Mouse (Mus musculus): ENCODE data around the gene 1110004F10Rik. TPM values are rescaled to one million over a fixed set of nuclear protein-coding genes. Genes with fewer than 3 reads are reported as not detected.

1110004F10Rik gene
- polyA plus RNA-seq (2014; fragmentation: Illumina TruSeq; extraction: RNeasy Lipid Tissue Mini Kit (QIAGEN cat#74804)), result 281 TPM

DNA sequence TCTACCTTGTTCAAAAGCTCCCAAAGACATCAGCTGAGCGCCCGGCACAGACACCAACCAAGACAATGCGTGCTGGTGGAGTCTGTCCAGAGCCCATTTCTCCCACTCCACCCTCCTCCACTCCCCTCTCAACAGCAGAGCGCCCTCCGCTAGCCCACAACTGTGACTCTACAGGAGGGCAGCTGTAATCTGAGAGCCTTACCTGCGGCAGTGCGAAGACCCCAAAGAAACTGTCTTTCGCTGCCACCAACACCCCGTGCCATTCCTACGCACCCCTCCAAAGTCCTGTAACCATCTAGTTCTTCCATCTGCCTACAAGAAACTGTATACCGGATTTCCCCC, at the start of gene 1110004F10Rik:
Gene 1110004F10Rik (plus strand): TSS at position 202 of the 342 bp plus-strand sequence.

DNA sequence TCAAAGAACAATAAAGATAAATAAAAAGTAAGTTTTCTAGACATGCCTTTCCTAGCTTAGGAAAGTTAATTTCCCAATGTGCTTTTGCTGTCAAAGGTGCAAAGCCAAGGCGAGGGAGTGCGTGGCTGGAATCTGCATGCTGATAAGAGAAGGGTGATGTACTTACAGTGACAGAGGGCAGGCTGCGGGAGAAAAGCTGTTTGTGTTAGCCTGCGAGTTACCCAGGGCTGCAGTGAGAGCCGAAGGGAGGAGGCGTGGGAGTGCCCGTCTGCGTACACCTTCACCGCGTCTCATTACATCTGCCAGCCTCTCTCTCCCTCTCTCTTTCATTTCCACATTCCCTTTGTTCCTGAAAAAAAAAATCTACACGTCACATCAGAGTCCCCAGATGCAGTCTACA, 686 bp upstream of the 1110004F10Rik start, which contains the start of gene Sox6:
Gene Sox6 (minus strand): TSS at position 286 of the 400 bp plus-strand sequence.

DNA sequence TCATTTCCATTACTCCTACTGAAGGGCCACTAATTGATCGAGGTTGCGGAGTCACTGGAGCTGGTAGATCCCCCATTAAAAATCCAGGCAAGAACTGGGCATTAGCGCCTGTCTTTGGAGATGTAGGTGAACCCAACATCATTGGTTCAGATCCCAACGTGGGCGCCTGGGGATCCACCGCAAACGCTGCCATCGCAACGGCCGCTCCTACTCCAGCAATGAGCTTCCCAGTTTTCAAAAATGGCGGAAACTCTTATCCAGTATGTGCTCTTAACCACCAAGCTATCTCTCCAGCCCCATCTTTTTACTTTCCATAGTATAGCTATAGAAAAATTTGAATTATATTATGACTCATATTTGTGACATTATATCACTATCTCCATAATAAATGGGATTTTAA, 45.2 kb downstream of the 1110004F10Rik start, which contains the start of gene Gm4353:
Gene Gm4353 (minus strand): TSS at position 270 of the 400 bp plus-strand sequence.

Other genes starting within 250 kb of the 1110004F10Rik start
- 3.6 TPM for gene Sox6, start 601 bp upstream of the 1110004F10Rik start, polyA plus RNA-seq (2014; fragmentation: Illumina TruSeq; extraction: RNeasy Lipid Tissue Mini Kit (QIAGEN cat#74804))
- gene Gm4353, start 45.2 kb downstream of the 1110004F10Rik start, polyA plus RNA-seq (2014; fragmentation: Illumina TruSeq; extraction: RNeasy Lipid Tissue Mini Kit (QIAGEN cat#74804)), result 1.2 TPM

Data from ovary, adult 10 weeks (tissue).